Mouse (Mus musculus) CD8-positive naive resting alpha-beta T cell, adult 2 months (primary cell): ENCODE data around the gene Clnk.
"Not testable (repeated sequence)": the region's sequence is repeated elsewhere in the genome, so short reads cannot be mapped to it uniquely, and the experiment has no call there.

ENCODE experiments used
- DNase-seq, 2 experiments: peaks; one replicate each; pipeline ENCODE4 v3.0.0; 2022; ENCODE audit warnings: low read depth in 2 of 2, low spot score in 2 of 2

The Clnk gene

DNA sequence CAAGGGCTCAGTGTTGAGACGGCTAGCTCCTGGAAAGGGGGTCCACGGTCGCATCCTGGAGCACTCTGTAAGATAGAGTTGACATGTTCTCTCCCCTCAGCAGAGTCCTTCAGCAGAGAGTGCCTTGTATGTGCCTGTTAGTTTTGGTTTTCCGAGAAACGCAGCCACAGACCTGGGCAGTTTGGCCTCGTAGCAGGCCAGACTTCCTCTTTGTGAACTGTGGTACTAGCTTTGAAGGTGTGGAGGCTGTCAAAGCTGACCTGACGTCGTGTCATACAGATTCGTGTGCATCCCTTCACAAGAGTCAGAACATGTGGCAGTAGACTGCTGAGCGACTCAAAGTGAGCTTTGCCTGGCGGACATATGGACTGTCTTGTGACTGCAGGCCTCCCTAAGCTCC is at the start of gene Clnk:
Gene Clnk (minus strand): TSS at position 191 of the 400 bp plus-strand sequence.
- DNase-seq, result no peak

DNA sequence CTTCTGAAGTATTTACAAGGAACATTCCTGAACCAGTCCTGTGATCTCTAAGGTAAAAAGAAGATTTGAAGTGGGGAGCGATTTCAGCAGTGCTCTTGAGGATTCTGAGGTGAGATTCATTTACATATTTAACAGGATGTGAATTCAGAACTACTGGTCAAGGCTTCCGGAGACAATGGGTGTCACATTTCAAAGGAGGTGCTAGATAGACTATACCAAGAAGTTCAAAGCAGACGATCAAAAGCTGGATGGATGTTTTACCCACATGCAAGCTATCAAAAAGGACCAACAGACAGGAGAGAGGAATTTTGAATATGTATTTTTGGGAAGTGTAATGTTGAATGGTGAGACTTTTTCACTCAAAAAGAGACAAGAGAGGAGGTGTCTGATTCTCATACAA is 28.7 kb upstream of the Clnk start:
- no peak for DNase-seq

DNA sequence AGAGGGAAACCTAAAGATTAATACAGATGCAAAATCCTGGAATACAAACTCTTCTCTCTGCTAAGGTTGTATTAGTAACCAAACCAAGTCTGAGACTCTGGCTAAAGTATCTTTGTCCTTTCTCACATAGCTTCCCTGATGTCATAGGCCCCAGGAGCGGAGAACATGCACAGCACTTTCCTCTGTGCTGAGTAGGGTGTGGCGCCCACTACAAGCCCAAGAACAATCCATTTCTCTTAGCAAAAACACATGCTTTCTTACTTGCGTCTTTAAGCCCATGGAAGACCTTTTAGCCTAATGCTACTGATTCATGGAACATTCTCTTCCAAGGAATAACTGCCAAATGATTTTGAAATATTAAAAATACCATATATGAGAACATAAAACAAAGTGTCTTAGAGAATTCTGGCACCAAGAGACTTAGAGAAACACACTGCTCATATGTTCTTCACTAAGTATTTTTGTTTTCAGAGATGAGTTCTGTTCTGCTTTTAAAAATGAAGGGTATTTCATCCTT is 28.0 kb upstream of the Clnk start:
- no peak for DNase-seq

- no peak for DNase-seq
Observed at GRCm38 (mm10) chr5:38902889-38903288, 26.3 kb upstream of the Clnk start.

DNA sequence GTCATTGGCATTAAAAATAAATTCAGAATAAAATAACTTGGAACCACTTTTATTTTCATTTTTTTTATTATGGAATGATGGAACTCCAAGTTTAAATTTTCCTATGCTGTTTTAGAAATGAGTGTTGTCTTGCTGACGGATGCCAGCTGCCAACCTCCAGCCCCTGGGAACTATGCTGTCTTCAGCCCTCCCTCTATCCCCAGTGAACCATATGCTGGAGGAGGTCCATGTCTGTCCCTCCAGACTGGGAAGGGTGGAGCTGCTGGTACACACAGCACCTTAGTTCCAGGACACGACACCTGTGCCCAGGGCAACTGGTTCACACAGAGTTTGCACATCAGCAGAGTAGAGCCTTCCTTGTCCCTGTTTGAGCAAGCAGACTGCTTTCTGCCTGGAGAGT is 22.4 kb upstream of the Clnk start:
- no peak for DNase-seq

DNA sequence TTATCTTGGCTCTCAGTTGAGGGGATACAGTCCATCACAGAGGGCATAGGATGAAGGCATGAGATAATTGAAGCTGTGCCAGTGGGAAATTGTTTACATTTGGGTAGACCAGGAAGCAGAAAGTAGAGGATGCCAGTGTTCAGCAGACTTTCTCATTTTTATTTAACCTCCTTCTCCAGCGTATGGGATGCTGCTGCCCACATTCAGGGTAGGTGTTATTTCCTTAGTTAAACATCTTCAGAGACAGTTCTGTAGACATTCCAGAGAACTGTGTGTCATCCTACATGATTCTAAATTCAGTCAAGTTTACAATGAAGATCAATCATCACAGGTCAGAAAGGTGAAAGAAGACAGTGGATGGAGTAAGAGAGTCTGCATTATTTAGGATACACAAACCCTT is 12.0 kb upstream of the Clnk start:
- no peak for DNase-seq

- no peak for DNase-seq
Observed at GRCm38 (mm10) chr5:38886623-38887275, 10.1 kb upstream of the Clnk start.

DNA sequence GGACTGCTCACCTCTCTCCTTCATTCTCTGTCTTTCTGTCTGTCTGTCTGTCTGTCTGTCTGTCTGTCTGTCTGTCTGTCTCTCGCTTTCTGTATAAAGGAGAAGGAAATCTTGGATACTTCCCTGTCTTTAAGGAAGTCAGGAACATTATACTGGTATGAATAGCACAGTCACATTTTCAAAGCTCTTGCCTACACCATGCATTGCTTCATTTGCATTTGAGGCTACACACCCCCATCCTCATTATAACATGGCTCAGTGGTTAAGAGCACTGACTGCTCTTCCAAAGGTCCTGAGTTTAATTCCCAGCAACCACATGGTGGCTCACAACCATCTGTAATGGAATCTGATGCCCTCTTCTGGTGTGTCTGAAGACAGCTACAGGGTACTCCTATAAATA is 6.0 kb upstream of the Clnk start:
- not testable (repeated sequence) for DNase-seq

DNA sequence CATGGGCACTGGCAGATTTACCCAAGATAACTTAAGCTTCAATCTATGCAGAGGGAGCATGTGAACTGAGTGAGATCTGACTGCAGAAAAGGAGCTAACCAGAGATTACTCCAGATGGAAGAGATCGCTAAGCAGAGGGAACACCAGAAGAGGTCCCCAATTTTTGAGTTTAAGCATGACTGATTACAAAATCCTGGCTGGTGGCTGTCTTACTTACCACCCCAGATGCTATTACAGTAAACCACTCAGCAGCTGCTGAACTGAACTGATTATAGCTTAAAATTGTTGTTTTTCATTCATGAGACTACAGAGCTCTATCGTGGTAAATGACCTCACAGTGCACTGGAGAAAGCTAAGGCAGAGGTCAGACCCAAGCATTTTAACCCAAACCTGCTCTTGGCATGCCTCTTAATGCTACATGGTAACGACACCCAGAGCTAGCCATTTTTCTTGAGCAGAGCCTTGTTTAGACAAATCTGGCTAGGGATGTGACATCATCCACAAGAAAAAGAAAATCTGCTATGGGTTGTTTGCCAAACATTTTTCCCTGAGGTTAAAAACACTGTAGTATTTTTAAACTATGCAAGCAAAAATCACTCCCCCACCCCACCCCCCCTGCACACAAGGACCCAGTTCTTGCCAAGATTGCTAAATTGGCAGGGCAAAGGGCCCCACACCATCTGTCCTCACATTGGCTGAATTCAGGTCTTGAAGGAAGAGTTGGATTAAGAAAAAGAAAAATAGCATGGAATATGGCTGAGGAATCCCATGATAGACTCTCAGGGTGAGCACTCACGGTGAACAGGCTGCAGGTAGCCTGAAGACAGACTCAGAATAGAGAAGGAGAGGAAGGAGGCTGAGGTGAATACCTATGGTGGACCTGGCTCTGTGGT is 5.4 kb upstream of the Clnk start:
- DNase-seq, result no peak

DNA sequence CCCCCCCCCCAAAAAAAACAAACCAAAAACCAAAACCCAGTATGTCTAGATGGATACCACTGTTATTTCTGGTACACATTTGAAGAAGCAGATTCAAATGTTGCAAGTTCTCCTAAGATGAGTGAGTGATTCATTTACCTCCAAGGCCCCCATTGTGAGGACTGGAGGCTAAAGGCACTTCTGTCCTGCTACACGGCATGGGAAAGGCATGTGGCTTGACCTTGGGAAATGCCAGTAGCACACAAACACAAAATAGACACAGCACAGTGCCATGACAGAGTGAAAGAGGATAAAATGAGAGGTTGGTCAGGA is 4.8 kb upstream of the Clnk start:
- no peak for DNase-seq

GRCm38 (mm10) chr5:38879989-38880706 is 3.5 kb upstream of the Clnk start:
- DNase-seq, result no peak

DNA sequence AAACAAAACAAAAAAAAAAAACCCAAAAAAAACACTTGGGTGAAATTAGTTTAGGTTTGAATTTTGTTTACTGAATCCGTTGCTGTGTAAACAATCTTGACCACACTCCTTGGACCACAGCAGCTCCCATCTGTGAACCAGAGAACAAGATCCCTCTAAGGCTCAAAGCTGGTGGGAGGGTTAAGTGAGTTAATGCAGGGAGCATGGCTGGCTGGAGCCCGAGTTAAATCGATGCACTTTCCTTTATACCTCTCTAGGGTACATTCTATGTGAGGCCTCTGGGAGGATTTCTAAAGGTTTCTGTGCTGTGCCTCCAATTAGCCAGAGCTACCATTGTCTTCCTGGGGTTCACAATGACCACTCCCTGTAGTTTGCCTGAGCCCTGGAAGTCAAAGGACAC is 1.2 kb downstream of the Clnk start:
- DNase-seq, result no peak

DNA sequence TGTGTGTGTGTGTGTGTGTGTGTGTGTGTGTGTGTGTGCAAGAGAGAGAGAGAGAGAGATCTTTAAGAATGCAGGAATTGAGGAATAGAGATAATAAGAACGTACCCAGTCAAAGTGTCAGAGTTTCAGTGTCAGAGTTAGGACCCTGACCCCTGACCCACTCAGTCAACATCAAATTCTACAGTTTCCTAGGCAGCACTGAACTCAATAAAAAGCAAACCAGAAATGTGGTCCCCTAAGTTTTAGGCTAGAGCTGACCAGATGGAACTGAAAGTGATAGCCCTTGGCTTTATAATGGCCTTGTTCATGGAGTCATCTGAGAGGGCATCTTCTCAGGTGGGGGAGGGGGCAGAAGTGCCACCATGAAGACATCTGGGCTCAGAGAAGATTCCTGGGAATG is 1.7 kb downstream of the Clnk start:
- no peak for DNase-seq

DNA sequence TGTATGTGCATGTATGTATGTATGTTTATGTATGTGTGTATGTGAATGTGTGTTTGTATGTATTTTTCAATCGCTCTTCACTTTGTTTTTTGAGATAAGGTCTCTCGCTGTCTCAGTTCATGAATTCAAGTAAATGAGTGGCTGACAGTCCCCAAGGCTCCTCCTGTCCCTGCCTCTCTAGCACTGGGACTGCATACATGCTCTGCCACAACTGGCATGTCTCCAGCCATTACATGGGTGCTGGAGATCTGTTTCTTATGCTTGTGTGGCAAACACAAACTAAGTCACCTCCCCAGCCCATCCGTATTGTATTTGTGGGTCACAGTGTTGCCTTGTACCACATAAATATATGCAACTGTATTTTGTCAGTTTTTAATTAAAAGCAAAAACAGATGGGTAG is 3.7 kb downstream of the Clnk start:
- DNase-seq, result no peak

- no peak for DNase-seq
Observed at GRCm38 (mm10) chr5:38871591-38871990, 5.0 kb downstream of the Clnk start.

- no peak for DNase-seq
Observed at GRCm38 (mm10) chr5:38870485-38870884, 6.1 kb downstream of the Clnk start.

GRCm38 (mm10) chr5:38869976-38870375 is 6.6 kb downstream of the Clnk start:
- no peak for DNase-seq

DNA sequence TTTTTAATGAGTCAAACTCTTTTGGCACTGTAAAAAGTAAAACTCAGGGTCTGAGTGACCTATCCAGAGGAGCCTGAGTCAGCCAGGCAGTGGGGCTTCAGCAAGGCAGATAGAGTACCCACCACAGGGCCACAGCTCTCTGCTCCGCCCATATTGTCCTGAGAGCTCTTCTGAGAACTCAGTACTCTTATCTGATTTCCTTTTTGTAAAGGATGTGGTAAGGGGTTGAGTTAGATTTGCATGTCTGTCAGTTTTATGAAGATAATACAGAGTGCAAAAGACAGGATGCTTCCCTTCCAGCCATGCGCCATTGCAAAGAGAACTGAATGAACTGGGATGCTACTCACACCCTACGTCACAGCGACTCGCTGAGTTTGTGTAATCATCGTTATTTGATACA is 12.0 kb downstream of the Clnk start:
- DNase-seq, result no peak

DNA sequence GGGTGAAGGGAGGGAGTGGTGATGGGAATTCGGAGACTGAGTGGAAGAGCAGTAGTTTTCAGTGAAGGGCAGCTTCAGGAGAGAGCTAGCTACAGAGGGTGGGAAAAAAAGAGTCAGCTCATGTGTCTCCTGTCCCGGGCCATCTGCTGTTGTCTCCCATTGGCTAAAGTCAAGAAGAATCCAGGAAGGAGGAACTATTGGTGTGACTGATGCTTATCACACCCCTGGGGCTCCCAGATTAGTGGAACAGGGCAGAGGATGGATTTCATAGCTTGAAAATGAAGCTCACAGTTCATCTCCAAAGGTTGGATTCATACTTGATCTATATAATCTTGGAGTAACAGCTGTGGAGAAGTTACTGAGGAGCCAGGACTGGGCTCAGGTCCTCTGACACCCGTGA is 13.6 kb downstream of the Clnk start:
- DNase-seq, result no peak

DNA sequence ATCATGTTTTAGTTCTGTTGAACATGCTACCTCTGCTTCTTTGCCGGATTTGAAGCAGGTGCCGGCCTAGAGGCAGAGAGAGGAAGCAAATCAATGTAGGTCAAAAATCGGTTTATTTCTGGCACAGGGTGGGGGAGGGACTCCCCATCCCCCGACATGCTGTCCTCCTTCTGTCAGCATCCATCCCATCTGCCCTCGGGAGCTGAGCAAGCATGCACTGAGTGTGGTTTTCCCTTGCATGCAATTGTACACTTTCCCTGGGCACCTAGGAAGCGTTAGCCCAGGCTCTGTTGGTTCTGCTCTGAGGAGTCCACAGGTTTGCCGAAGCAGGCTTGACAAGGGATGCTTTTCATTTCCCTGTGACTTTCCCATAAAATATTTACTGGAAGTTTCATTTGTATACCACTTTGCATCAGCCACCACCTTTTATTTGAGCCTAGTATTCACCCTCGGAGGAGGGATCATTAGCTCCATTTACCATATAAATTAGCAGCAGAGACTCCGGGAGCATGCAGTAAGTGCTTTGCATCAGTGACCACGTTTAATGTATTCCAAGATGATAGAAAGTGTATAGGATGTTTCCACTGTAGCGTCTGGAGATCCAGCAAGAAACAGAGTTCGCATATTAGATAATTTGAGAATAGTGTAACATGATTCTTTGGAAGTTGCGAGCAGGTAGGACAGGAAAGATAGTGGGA is 14.2 kb downstream of the Clnk start:
- no peak for DNase-seq

DNA sequence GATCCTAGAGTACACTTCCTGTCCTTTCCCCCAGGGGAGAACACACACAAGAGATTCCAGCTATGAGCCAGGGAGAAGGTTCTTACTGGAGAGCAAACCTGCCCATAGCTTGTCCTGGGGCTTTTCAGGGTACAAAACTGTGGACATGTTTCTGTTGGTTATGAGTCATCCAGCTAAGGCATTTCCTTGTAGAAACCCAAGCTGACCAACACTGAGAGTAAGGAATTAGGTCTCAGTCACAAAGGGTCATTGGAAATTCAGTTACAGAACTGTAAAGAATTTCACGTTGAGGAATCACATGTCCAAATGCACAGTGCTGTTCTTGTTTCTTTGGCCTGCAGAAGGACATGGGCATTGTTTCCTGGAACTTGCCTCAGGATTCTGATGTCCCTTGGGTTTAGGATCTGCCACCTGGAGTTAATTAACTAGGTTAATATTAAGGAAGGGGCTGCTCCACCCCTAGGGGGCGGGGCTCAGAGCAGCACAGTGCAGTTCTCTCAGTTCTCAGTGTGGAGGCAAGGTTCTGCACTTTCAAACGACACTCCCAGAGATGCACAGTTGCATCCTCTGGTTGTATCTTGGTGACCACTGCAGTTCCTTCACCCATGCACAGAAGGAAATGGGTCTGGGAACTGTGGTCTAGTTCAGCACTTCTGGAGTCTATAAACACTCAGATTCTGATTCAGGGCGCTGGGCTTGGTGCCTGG is 18.4 kb downstream of the Clnk start:
- DNase-seq, result no peak
